Mouse (Mus musculus): Measurements from ENCODE around the gene Dyrk4.

- TF ChIP-seq EP300 (IDR thresholded peaks at IDR 0.05; ENCODE audit: low read depth): no peak
- TF ChIP-seq CTCF (IDR thresholded peaks at IDR 0.05; ENCODE audit: low read depth): peak; percentile 11; the same call in 1 of the 2 replicates
These were observed 17.3 kb upstream of the Dyrk4 start for GRCm38 (mm10) chr6:126938853-126939486.
